Mouse (Mus musculus) CD8-positive naive resting alpha-beta T cell, adult 2 months (primary cell): Measurements from ENCODE around the gene Cdc27.

Source experiments
- DNase-seq, 2 experiments: peaks; one replicate each; pipeline ENCODE4 v3.0.0; 2022; ENCODE audit warnings: low read depth in 2 of 2, low spot score in 2 of 2

Cdc27 gene

GRCm38 (mm10) chr11:104508455-104508854, 42.0 kb downstream of the Cdc27 start:
- no peak for DNase-seq

- DNase-seq: no peak
Observed at GRCm38 (mm10) chr11:104488292-104488691, 62.1 kb downstream of the Cdc27 start.

GRCm38 (mm10) chr11:104481971-104482370, 68.4 kb downstream of the Cdc27 start:
- no peak for DNase-seq

DNA sequence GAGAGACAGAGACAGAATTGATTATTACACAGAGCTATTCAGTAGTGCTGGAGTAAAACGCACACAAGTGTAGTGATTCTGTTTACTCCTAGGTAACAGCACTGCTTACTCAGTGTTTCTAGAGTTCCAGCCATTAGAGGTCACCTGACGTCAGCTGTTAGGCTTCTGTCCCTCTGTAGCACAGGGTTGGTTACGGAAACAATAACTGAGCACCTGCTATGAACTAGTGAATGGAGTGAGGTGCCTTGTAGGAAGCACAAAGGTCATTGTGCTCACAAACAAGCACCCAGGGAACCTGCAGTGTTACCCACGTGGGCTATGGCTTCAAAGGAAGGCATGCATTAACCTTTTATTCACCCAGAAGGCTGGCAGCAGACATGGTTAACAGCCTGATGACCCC, 70.9 kb downstream of the Cdc27 start:
- no peak for DNase-seq

DNA sequence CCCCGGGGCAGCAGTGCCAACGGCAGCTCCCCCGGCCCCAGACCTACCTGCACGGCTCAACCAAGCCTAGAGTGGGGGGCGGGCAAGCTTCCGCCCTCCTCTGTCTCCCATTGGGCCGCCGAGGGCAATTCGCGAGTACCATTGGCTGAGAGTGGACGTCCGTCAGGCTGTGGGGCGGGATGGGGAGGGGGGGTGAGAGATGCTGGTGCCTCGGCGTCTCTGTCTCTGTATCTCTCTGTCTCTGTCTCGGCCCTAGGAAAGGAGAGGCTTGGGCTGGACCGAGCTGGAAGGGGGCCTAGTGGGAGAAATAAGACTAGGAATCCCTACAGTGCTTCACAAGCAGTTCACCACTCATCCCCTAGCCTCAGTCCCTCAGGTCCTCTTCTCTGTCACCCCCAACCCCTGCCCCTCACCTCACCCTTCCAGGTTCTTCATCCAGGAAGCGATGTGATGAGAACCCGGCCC, 81.0 kb downstream of the Cdc27 start:
- DNase-seq: peak; percentile 81 to 85

- peak in 1 of 2 experiments; percentile 4 for DNase-seq
Observed at GRCm38 (mm10) chr11:104468751-104469268, 81.6 kb downstream of the Cdc27 start, which contains the start of gene Kansl1. TSS of gene Kansl1 (minus strand) at chr11:104468861.

GRCm38 (mm10) chr11:104467698-104468097, 82.7 kb downstream of the Cdc27 start:
- DNase-seq: no peak

DNA sequence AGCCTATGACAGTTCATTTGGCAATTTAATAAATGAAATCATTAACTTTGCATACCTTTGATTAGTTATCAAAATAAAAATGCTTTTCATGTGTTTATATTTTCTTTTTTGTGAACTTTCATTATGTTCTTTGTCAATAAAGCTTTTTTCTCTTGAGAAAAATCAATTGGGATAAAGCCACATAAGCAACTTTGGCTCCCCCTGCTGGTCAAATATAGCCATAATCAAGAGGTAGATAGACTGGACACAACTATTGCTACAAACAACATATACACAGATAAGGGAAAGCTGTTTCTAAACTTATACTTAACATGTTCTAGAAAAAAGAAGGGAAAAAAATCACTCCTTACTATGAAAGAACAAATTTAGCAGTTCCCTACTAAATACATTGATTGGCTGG, 88.9 kb downstream of the Cdc27 start:
- peak; percentile 58 to 73 for DNase-seq

DNA sequence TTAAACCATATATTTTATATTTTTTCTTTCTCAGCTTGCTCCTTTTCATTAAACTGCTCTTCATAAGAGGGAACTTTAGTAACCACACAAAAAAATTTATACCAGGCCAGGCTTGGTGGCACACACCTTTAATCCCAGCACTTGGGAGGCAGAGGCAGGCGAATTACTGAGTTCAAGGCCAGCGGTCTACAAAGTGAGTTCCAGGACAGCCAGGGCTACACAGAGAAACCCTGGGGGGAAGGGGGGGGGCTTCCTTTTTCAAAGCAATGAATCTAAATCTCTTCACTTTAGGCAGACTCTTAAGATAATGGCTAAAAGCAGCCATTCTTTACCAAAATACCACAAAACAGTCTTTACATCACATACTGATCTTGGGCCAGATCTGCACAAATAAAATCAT, 90.7 kb downstream of the Cdc27 start:
- DNase-seq: no peak

DNA sequence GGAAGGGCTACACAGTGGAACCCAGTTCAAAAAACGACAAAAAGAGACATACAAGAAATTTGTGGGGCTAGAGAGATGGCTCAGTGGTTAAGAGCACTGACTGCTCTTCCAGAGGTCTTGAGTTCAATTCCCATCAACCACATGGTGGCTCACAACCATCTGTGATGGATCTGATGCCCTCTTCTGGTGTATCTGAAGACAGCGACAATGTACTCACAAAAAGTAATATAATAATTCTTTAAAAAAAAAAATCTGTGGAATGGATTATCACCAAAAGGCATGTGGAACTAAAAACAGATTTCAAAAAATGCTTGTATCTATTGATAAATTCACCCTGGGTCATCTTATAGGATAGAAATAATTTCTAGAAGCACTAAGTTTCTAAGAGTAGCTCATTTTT, 91.9 kb downstream of the Cdc27 start:
- no peak for DNase-seq
